Mouse (Mus musculus) mammary gland, adult 2 months (tissue): ENCODE results near the gene Olfr338. TPM values are rescaled to one million over a fixed set of nuclear protein-coding genes. Genes with fewer than 3 reads are reported as not detected.

Source experiments
- polyA plus RNA-seq: library from polyadenylated mRNA; depleted of rRNA; stranded (reverse); fragments of >200 nt; gene quantifications from 2 replicates; pipeline ENCODE4 v1.2.3, GENCODE M21; 2012; ENCODE audit warnings: low replicate concordance; rRNA removed

The Olfr338 gene
- polyA plus RNA-seq = not detected in 2 replicates

GRCm38 (mm10) chr2:36373219-36373618, at the start of gene Olfr338:
Olfr338 (plus strand) TSS chr2:36373519.

DNA sequence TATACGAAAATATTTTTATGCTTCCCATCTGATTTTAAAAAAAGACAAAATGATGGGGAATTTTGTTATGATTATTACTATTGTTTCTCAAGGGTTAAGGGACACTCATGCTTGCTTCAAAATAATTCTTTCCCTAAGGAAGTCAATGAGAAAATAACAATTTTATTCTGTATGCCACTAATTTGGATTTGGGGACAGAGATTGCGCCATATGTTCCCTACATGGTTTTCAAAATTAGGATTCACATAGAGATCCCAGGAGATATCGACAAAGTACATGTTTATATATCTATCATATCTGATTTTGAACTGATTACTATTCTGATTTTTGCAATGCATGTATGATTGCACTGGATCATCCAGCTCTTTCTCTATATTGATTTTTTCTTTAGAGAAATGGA, 45.3 kb downstream of the Olfr338 start, which contains the start of gene Olfr339:
Gene Olfr339, plus strand, starts transcription at position 301 of the 400 bp plus-strand sequence.

Other genes with a start within 250 kb of the Olfr338 start
- 27.4 and 42.5 TPM in 2 replicates for gene Mrrf, start 237.1 kb upstream of the Olfr338 start, polyA plus RNA-seq
- gene Rbm18, start 236.7 kb upstream of the Olfr338 start, polyA plus RNA-seq = 5.8 and 18.2 TPM in 2 replicates
- 19.5 and 30.0 TPM in 2 replicates for gene Ptgs1, start 143.1 kb upstream of the Olfr338 start, polyA plus RNA-seq
- gene Olfr339, start 45.4 kb downstream of the Olfr338 start, polyA plus RNA-seq = not detected in 2 replicates
- gene Olfr340, start 79.1 kb downstream of the Olfr338 start, polyA plus RNA-seq = not detected in 2 replicates
- not detected in 2 replicates for gene Olfr341, start 108.9 kb downstream of the Olfr338 start, polyA plus RNA-seq
- gene Olfr342, start 151.5 kb downstream of the Olfr338 start, polyA plus RNA-seq = not detected in 2 replicates
- gene Olfr344, start 193.1 kb downstream of the Olfr338 start, polyA plus RNA-seq = not detected in 2 replicates